Mouse (Mus musculus) ES-E14 (cell line): Measurements from ENCODE around the gene Tuba1b. TPM values are rescaled to one million over a fixed set of nuclear protein-coding genes. Genes with fewer than 3 reads are reported as not detected.

Source experiments
- DNase-seq: peaks from one replicate; pipeline ENCODE4 v3.0.0-alpha.2; 2013; ENCODE audit warnings: low read depth, low spot score
- H3K27ac ChIP-seq: 2 replicates; pipeline ENCODE4 v1.5.1; 2012; ENCODE audit warnings: low read depth, mild to moderate bottlenecking, low read length, moderate library complexity, mixed read lengths; ENCODE audit not compliant: poor library complexity, insufficient read depth, severe bottlenecking
- H3K36me3 ChIP-seq: 2 replicates; pipeline ENCODE4 v1.6.1; 2012; ENCODE audit warnings: mild to moderate bottlenecking, low read length, moderate library complexity, mixed read lengths; ENCODE audit not compliant: control insufficient read depth, poor library complexity, insufficient read depth, severe bottlenecking
- H3K4me1 ChIP-seq, 2 experiments: fragments of 150-350 bp in 1 of 2; sonication (generic) in 1 of 2; 2 replicates each; pipeline ENCODE4 v1.6.1; 2012; ENCODE audit warnings: low read length in 2 of 2, mild to moderate bottlenecking in 1 of 2, mixed read lengths in 1 of 2; ENCODE audit not compliant: control insufficient read depth in 2 of 2, insufficient read depth in 2 of 2, poor library complexity in 1 of 2
- H3K4me3 ChIP-seq, 2 experiments: fragments of 150-350 bp in 1 of 2; sonication (generic) in 1 of 2; 2 replicates each; pipeline ENCODE4 v1.5.1; 2012; ENCODE audit warnings: low read length in 2 of 2, low read depth in 1 of 2, mild to moderate bottlenecking in 1 of 2, mixed read lengths in 1 of 2; ENCODE audit not compliant: insufficient read depth in 1 of 2, poor library complexity in 1 of 2, severe bottlenecking in 1 of 2
- H3K9ac ChIP-seq: 2 replicates; pipeline ENCODE4 v1.6.1; 2012; ENCODE audit warnings: low read depth, mild to moderate bottlenecking, low read length, mixed read lengths; ENCODE audit not compliant: poor library complexity, insufficient read depth, severe bottlenecking
- H3K9me3 ChIP-seq: fragments of 150-350 bp; sonication (generic); 2 replicates; pipeline ENCODE4 v1.6.1; 2012; ENCODE audit warnings: low read depth, mild to moderate bottlenecking, low read length; ENCODE audit not compliant: control insufficient read depth, insufficient read depth
- CHD2 ChIP-seq: IDR thresholded peaks from 2 replicates; pipeline ENCODE4 v1.6.1; 2014; ENCODE audit warnings: mild to moderate bottlenecking, low read depth, low read length, inconsistent platforms
- HCFC1 ChIP-seq: IDR thresholded peaks from 2 replicates; pipeline ENCODE4 v1.6.1; 2012; ENCODE audit warnings: low read length, inconsistent platforms, borderline replicate concordance; ENCODE audit not compliant: insufficient read depth
- MAFK ChIP-seq: IDR thresholded peaks from 2 replicates; pipeline ENCODE4 v1.6.1; 2014; ENCODE audit warnings: mild to moderate bottlenecking, low read depth, low read length, inconsistent platforms; ENCODE audit not compliant: insufficient read depth
- ZC3H11A ChIP-seq: IDR thresholded peaks from 2 replicates; pipeline ENCODE4 v1.6.1; 2012; ENCODE audit warnings: low read depth, mild to moderate bottlenecking, inconsistent platforms, low read length, borderline replicate concordance
- ZNF384 ChIP-seq: IDR thresholded peaks from 2 replicates; pipeline ENCODE4 v1.6.1; 2012; ENCODE audit warnings: low read depth, low read length, inconsistent platforms
- in situ Hi-C, 2 experiments: fragments of 600-800 bp; cut with MboI; formaldehyde crosslinking; loops; one replicate each; pipeline ENCODE4 v1.15.1; 2025; ENCODE audit warnings: low sequenced_read_pairs in 2 of 2, inconsistent platforms in 1 of 2; ENCODE audit not compliant: unreplicated experiment in 2 of 2
- total RNA-seq: library from RNA; depleted of rRNA; stranded (reverse); fragments of 300-350 nt; gene quantifications from 2 replicates; pipeline ENCODE4 v1.2.3, GENCODE M21; 2012; rRNA removed

Tuba1b gene
- total RNA-seq, result 1,092 and 1,539 TPM in 2 replicates

- in situ Hi-C loops, result no loop called here
- TF ChIP-seq MAFK, result no peak
- peak; percentile 72 for DNase-seq
Observed at GRCm38 (mm10) chr15:98934217-98934839, at the start of gene Tuba1b. Gene Tuba1b (minus strand): TSS chr15:98934565.

GRCm38 (mm10) chr15:98983431-98984081, 49.2 kb upstream of the Tuba1b start:
- Histone ChIP-seq H3K4me3 (no peak overlapping the region), H3K36me3 (no peaks in the 10 kb centered on the region), H3K9ac (0 out of 2 replicates have a peak overlapping the region, but pooled peaks have one; percentile 15), H3K4me1 (peaks cover 19 to 45% of the 10 kb centered on the region in 2 experiments), H3K9me3 (no peaks in the 10 kb centered on the region), H3K27ac (no peak overlapping the region)
- in situ Hi-C loops, result no loop called here
- no peak for TF ChIP-seq HCFC1
- no peak for TF ChIP-seq ZC3H11A
- no peak for TF ChIP-seq MAFK
- TF ChIP-seq CHD2, result no peak
- no peak for TF ChIP-seq ZNF384
- DNase-seq, result no peak

More at GRCm38 (mm10) chr15:98934217-98934839, at the start of gene Tuba1b:
- no peaks in the 10 kb centered on the region for H3K9me3 ChIP-seq
- H3K36me3 ChIP-seq, result peaks cover 14% of the 10 kb centered on the region
- H3K4me3 ChIP-seq, result peak within 1 kb of the TSS; percentile 90 to 95
- peak within 1 kb of the TSS; percentile 99 for H3K27ac ChIP-seq
- peak within 1 kb of the TSS; percentile 99 for H3K9ac ChIP-seq
- H3K4me1 ChIP-seq, result peaks cover 0 to 5% of the 10 kb centered on the region in 2 experiments; a peak in 2 of 4 replicates

GRCm38 (mm10) chr15:98982100-98982499, 47.7 kb upstream of the Tuba1b start:
- Histone ChIP-seq H3K9ac (no peak overlapping the region), H3K27ac (peak overlapping the region; percentile 47), H3K9me3 (no peaks in the 10 kb centered on the region), H3K36me3 (no peaks in the 10 kb centered on the region), H3K4me3 (peak overlapping the region in 1 of 2 experiments; percentile 15; a peak in 2 of 4 replicates), H3K4me1 (peaks cover 17 to 41% of the 10 kb centered on the region in 2 experiments)
- DNase-seq, result no peak
- TF ChIP-seq HCFC1, result no peak
- 0 out of 2 replicates have a peak, but pooled peaks have one; percentile 29 for TF ChIP-seq ZNF384
- no peak for TF ChIP-seq CHD2
- peak; percentile 98 for TF ChIP-seq MAFK
- TF ChIP-seq ZC3H11A, result no peak
- in situ Hi-C loops, result no loop called here

- no peak overlapping the region for H3K27ac ChIP-seq
- DNase-seq, result no peak
- TF ChIP-seq HCFC1 (no peak), MAFK (no peak), ZNF384 (no peak), CHD2 (no peak), ZC3H11A (no peak)
- H3K36me3 ChIP-seq, result no peaks in the 10 kb centered on the region
- no peak overlapping the region for H3K9ac ChIP-seq
- in situ Hi-C loops, result no loop called here
- peaks cover 19 to 48% of the 10 kb centered on the region in 2 experiments for H3K4me1 ChIP-seq
- H3K9me3 ChIP-seq, result no peaks in the 10 kb centered on the region
- no peak overlapping the region for H3K4me3 ChIP-seq
Observed at GRCm38 (mm10) chr15:98980012-98980614, 45.7 kb upstream of the Tuba1b start.
